Mouse (Mus musculus): ENCODE measurements at regions not wholly inside any gene's neighbourhood (a gene's known extent, or its start where the extent isn't known, plus 50 kb on each side); places are given as distances from the start of the nearest gene placed in this dataset.
A peak's percentile ranks its signal among the peaks of the same experiment; 100 is the strongest.

- Histone ChIP-seq H3K9ac (replicated peaks; ENCODE audit: low read depth, low read length) (no peak overlapping the region), H3K36me3 (ENCODE audit: control insufficient read depth, insufficient read depth) (no peaks in the 10 kb centered on the region), H3K4me3 (replicated peaks; ENCODE audit: low read length) (no peak overlapping the region), H3K9me3 (ENCODE audit: control insufficient read depth, low read length) (no peaks in the 10 kb centered on the region), H3K4me2 (ENCODE audit: low read length) (peak overlapping the region; percentile 10; the same call in 1 of the 2 replicates), H3K4me1 (replicated peaks; ENCODE audit: control insufficient read depth, insufficient read depth, low read length) (peaks cover 16% of the 10 kb centered on the region), H3K27ac (ENCODE audit: low read length) (no peak overlapping the region), H3K27me3 (replicated peaks; ENCODE audit: control insufficient read depth, insufficient read depth, low read length) (no peaks in the 10 kb centered on the region)
- peak; percentile 35 for ATAC-seq
- 2% methylated on average over 3 of the region's 3 CpGs for WGBS
Measured at GRCm38 (mm10) chr3:34504573-34504894, 145.7 kb upstream of the Sox2 start.

- 12% methylated on average over 13 of the region's 13 CpGs for WGBS
Measured at GRCm38 (mm10) chr3:34503874-34504572, 146.2 kb upstream of the Sox2 start.

GRCm38 (mm10) chr3:34496839-34497238 lies 153.4 kb upstream of the Sox2 start:
- H3K36me3 ChIP-seq (ENCODE audit: control insufficient read depth, insufficient read depth), result no peaks in the 10 kb centered on the region
- H3K4me3 ChIP-seq (replicated peaks; ENCODE audit: low read length), result no peak overlapping the region
- 74% methylated on average over 8 of the region's 8 CpGs for WGBS
- H3K9me3 ChIP-seq (ENCODE audit: control insufficient read depth, low read length), result no peaks in the 10 kb centered on the region
- H3K4me1 ChIP-seq (replicated peaks; ENCODE audit: control insufficient read depth, insufficient read depth, low read length), result 0 out of 2 replicates have a peak, but pooled peaks cover 3% of the 10 kb centered on the region
- H3K9ac ChIP-seq (replicated peaks; ENCODE audit: low read depth, low read length), result no peak overlapping the region
- H3K4me2 ChIP-seq (ENCODE audit: low read length), result no peak overlapping the region
- H3K27ac ChIP-seq (ENCODE audit: low read length), result no peak overlapping the region
- no peak for ATAC-seq
- H3K27me3 ChIP-seq (replicated peaks; ENCODE audit: control insufficient read depth, insufficient read depth, low read length), result 0 out of 2 replicates have a peak, but pooled peaks cover 4% of the 10 kb centered on the region

More at GRCm38 (mm10) chr3:34503874-34504572, 146.2 kb upstream of the Sox2 start:
- no peak overlapping the region for H3K4me3 ChIP-seq (replicated peaks; ENCODE audit: low read length)
- H3K27ac ChIP-seq (ENCODE audit: low read length), result no peak overlapping the region
- no peak overlapping the region for H3K9ac ChIP-seq (replicated peaks; ENCODE audit: low read depth, low read length)
- peaks cover 11% of the 10 kb centered on the region for H3K4me1 ChIP-seq (replicated peaks; ENCODE audit: control insufficient read depth, insufficient read depth, low read length)
- H3K27me3 ChIP-seq (replicated peaks; ENCODE audit: control insufficient read depth, insufficient read depth, low read length), result 0 out of 2 replicates have a peak, but pooled peaks cover 1% of the 10 kb centered on the region
- H3K4me2 ChIP-seq (ENCODE audit: low read length), result no peak overlapping the region
- ATAC-seq, result peak; percentile 92
- no peaks in the 10 kb centered on the region for H3K9me3 ChIP-seq (ENCODE audit: control insufficient read depth, low read length)
- no peaks in the 10 kb centered on the region for H3K36me3 ChIP-seq (ENCODE audit: control insufficient read depth, insufficient read depth)

- Histone ChIP-seq H3K4me1 (replicated peaks; ENCODE audit: control insufficient read depth, insufficient read depth, low read length) (0 out of 2 replicates have a peak, but pooled peaks cover 3% of the 10 kb centered on the region), H3K27me3 (replicated peaks; ENCODE audit: control insufficient read depth, insufficient read depth, low read length) (0 out of 2 replicates have a peak, but pooled peaks cover 4% of the 10 kb centered on the region), H3K4me3 (replicated peaks; ENCODE audit: low read length) (no peak overlapping the region), H3K4me2 (ENCODE audit: low read length) (no peak overlapping the region), H3K36me3 (ENCODE audit: control insufficient read depth, insufficient read depth) (no peaks in the 10 kb centered on the region), H3K9ac (replicated peaks; ENCODE audit: low read depth, low read length) (no peak overlapping the region), H3K27ac (ENCODE audit: low read length) (no peak overlapping the region), H3K9me3 (ENCODE audit: control insufficient read depth, low read length) (no peaks in the 10 kb centered on the region)
- ATAC-seq, result no peak
- WGBS, result 63% methylated on average over 3 of the region's 3 CpGs
Measured at GRCm38 (mm10) chr3:34495615-34496014, 154.6 kb upstream of the Sox2 start.

- ATAC-seq, result no peak
- H3K27ac ChIP-seq (ENCODE audit: low read length), result no peak overlapping the region
- no peaks in the 10 kb centered on the region for H3K9me3 ChIP-seq (ENCODE audit: control insufficient read depth, low read length)
- 0 out of 2 replicates have a peak, but pooled peaks cover 3% of the 10 kb centered on the region for H3K4me1 ChIP-seq (replicated peaks; ENCODE audit: control insufficient read depth, insufficient read depth, low read length)
- H3K27me3 ChIP-seq (replicated peaks; ENCODE audit: control insufficient read depth, insufficient read depth, low read length), result 0 out of 2 replicates have a peak, but pooled peaks cover 2% of the 10 kb centered on the region
- H3K36me3 ChIP-seq (ENCODE audit: control insufficient read depth, insufficient read depth), result no peaks in the 10 kb centered on the region
- H3K4me3 ChIP-seq (replicated peaks; ENCODE audit: low read length), result no peak overlapping the region
- no peak overlapping the region for H3K4me2 ChIP-seq (ENCODE audit: low read length)
- no peak overlapping the region for H3K9ac ChIP-seq (replicated peaks; ENCODE audit: low read depth, low read length)
Measured at GRCm38 (mm10) chr3:34493921-34494320, 156.3 kb upstream of the Sox2 start.

- no peaks in the 10 kb centered on the region for H3K36me3 ChIP-seq (ENCODE audit: control insufficient read depth, insufficient read depth)
- no peaks in the 10 kb centered on the region for H3K9me3 ChIP-seq (ENCODE audit: control insufficient read depth, low read length)
- H3K4me1 ChIP-seq (replicated peaks; ENCODE audit: control insufficient read depth, insufficient read depth, low read length), result peaks cover 7% of the 10 kb centered on the region
- ATAC-seq, result no peak
- H3K27ac ChIP-seq (ENCODE audit: low read length), result no peak overlapping the region
- no peak overlapping the region for H3K4me3 ChIP-seq (replicated peaks; ENCODE audit: low read length)
- H3K27me3 ChIP-seq (replicated peaks; ENCODE audit: control insufficient read depth, insufficient read depth, low read length), result no peaks in the 10 kb centered on the region
- H3K4me2 ChIP-seq (ENCODE audit: low read length), result no peak overlapping the region
- no peak overlapping the region for H3K9ac ChIP-seq (replicated peaks; ENCODE audit: low read depth, low read length)
- 88% methylated on average over 2 of the region's 2 CpGs for WGBS
Measured at GRCm38 (mm10) chr3:34489008-34489407, 161.2 kb upstream of the Sox2 start.

- Histone ChIP-seq H3K27ac (ENCODE audit: low read length) (no peak overlapping the region), H3K36me3 (ENCODE audit: control insufficient read depth, insufficient read depth) (no peaks in the 10 kb centered on the region), H3K4me2 (ENCODE audit: low read length) (no peak overlapping the region), H3K9me3 (ENCODE audit: control insufficient read depth, low read length) (no peaks in the 10 kb centered on the region), H3K4me3 (replicated peaks; ENCODE audit: low read length) (no peak overlapping the region), H3K4me1 (replicated peaks; ENCODE audit: control insufficient read depth, insufficient read depth, low read length) (peaks cover 13% of the 10 kb centered on the region), H3K9ac (replicated peaks; ENCODE audit: low read depth, low read length) (0 out of 2 replicates have a peak overlapping the region, but pooled peaks have one; percentile 22), H3K27me3 (replicated peaks; ENCODE audit: control insufficient read depth, insufficient read depth, low read length) (no peaks in the 10 kb centered on the region)
- peak; percentile 86 for ATAC-seq
- 6% methylated on average over 9 of the region's 9 CpGs for WGBS
Measured at GRCm38 (mm10) chr3:34486441-34487050, 163.7 kb upstream of the Sox2 start.

GRCm38 (mm10) chr3:34485345-34486223 lies 164.6 kb upstream of the Sox2 start:
- ATAC-seq, result no peak
- H3K9ac ChIP-seq (replicated peaks; ENCODE audit: low read depth, low read length), result no peak overlapping the region
- WGBS, result 48% methylated on average over 15 of the region's 15 CpGs
- peaks cover 17% of the 10 kb centered on the region for H3K4me1 ChIP-seq (replicated peaks; ENCODE audit: control insufficient read depth, insufficient read depth, low read length)
- H3K4me3 ChIP-seq (replicated peaks; ENCODE audit: low read length), result no peak overlapping the region
- no peaks in the 10 kb centered on the region for H3K36me3 ChIP-seq (ENCODE audit: control insufficient read depth, insufficient read depth)
- no peaks in the 10 kb centered on the region for H3K9me3 ChIP-seq (ENCODE audit: control insufficient read depth, low read length)
- no peak overlapping the region for H3K4me2 ChIP-seq (ENCODE audit: low read length)
- no peak overlapping the region for H3K27ac ChIP-seq (ENCODE audit: low read length)
- H3K27me3 ChIP-seq (replicated peaks; ENCODE audit: control insufficient read depth, insufficient read depth, low read length), result no peaks in the 10 kb centered on the region

- Histone ChIP-seq H3K9me3 (ENCODE audit: control insufficient read depth, low read length) (no peaks in the 10 kb centered on the region), H3K27me3 (replicated peaks; ENCODE audit: control insufficient read depth, insufficient read depth, low read length) (no peaks in the 10 kb centered on the region), H3K9ac (replicated peaks; ENCODE audit: low read depth, low read length) (no peak overlapping the region), H3K4me1 (replicated peaks; ENCODE audit: control insufficient read depth, insufficient read depth, low read length) (peaks cover 17% of the 10 kb centered on the region), H3K4me2 (ENCODE audit: low read length) (no peak overlapping the region), H3K4me3 (replicated peaks; ENCODE audit: low read length) (no peak overlapping the region), H3K27ac (ENCODE audit: low read length) (no peak overlapping the region), H3K36me3 (ENCODE audit: control insufficient read depth, insufficient read depth) (no peaks in the 10 kb centered on the region)
- ATAC-seq, result no peak
- WGBS, result 69% methylated on average over 3 of the region's 3 CpGs
Measured at GRCm38 (mm10) chr3:34483934-34484333, 166.3 kb upstream of the Sox2 start.
